In genomic region chr8:13471484-13471883, GRCm38 (mm10) we compare ENCODE assay signal across 20 mouse cellular contexts. TPM values are rescaled to one million over a fixed set of nuclear protein-coding genes. Genes with fewer than 3 reads are reported as not detected.
"Had no signal": no experiment of that assay in that cellular context is flagged by ENCODE, and none has a peak within 500 bp of the region (broad histone marks: within the 10 kb centered on the region; RNA-seq: fewer than 3 reads in every experiment).

No protein-coding gene starts in this region.

- H3K4me1 ChIP-seq: hindbrain, embryonic 13.5 days; hindbrain, embryonic 15.5 days; liver, embryonic 12.5 days had no signal

- H3K27ac ChIP-seq: hindbrain, embryonic 13.5 days; hindbrain, embryonic 15.5 days; hindbrain, postnatal 0 days; kidney, embryonic 15.5 days; kidney, postnatal 0 days; limb, embryonic 15.5 days; liver, embryonic 12.5 days; liver, embryonic 14.5 days had no signal

- H3K4me3 ChIP-seq: hindbrain, embryonic 13.5 days; hindbrain, embryonic 15.5 days; kidney, embryonic 15.5 days; limb, embryonic 13.5 days; limb, embryonic 15.5 days; liver, embryonic 12.5 days had no signal

- ATAC-seq: forebrain, postnatal 0 days; hindbrain, postnatal 0 days; intestine, embryonic 16.5 days; liver, embryonic 12.5 days had no signal

- H3K9me3 ChIP-seq: hindbrain, embryonic 13.5 days; hindbrain, embryonic 15.5 days; kidney, embryonic 15.5 days; limb, embryonic 13.5 days; limb, embryonic 15.5 days; liver, embryonic 12.5 days had no signal

- H3K4me2 ChIP-seq: hindbrain, embryonic 13.5 days; hindbrain, embryonic 15.5 days; kidney, embryonic 15.5 days; limb, embryonic 13.5 days; limb, embryonic 15.5 days; liver, embryonic 12.5 days had no signal

- H3K36me3 ChIP-seq: kidney, embryonic 15.5 days; limb, embryonic 13.5 days; liver, embryonic 12.5 days had no signal

- DNase-seq: forebrain, postnatal 0 days; kidney, adult 11 months; kidney, postnatal 14 days; layer of hippocampus, adult 9-11 months; layer of hippocampus, postnatal 36 days; left cerebral cortex, postnatal 4 days had no signal

- H3K9ac ChIP-seq: forebrain, postnatal 0 days; hindbrain, embryonic 13.5 days; hindbrain, embryonic 15.5 days; kidney, embryonic 15.5 days; limb, embryonic 15.5 days; liver, embryonic 12.5 days; liver, embryonic 14.5 days had no signal

- H3K27me3 ChIP-seq: hindbrain, embryonic 13.5 days; hindbrain, embryonic 15.5 days; kidney, embryonic 15.5 days; limb, embryonic 13.5 days; limb, embryonic 15.5 days; liver, embryonic 12.5 days had no signal

RNA-seq across cellular contexts. Expression of gene Tmem255b, which starts 36.5 kb away (rescaled TPM):
- total RNA-seq: hematopoietic stem cell, adult 5-6 weeks; liver, adult 2 months had no signal
- polyA plus RNA-seq: hindbrain, embryonic 11.5 days; limb, embryonic 11.5 days; liver, embryonic 12.5 days had no signal
